Mouse (Mus musculus) heart, embryonic 13.5 days (tissue): ENCODE data around the gene E030030I06Rik. TPM values are rescaled to one million over a fixed set of nuclear protein-coding genes. Genes with fewer than 3 reads are reported as not detected.
"Not testable (repeated sequence)": the region's sequence is repeated elsewhere in the genome, so short reads cannot be mapped to it uniquely, and the experiment has no call there.

ENCODE experiments used
- ATAC-seq: fragments of 200-750 bp; cut with Nextera tagmentation; 2 replicates; pipeline ENCODE4 v1.8.0; 2017; ENCODE audit warnings: moderate TSS enrichment; ENCODE audit not compliant: insufficient number of reproducible peaks, low FRiP score, low TSS enrichment; ENCODE audit errors: extremely low read depth
- H3K27ac ChIP-seq: fragments of 300-500 bp; sonication (generic); replicated peaks from 2 replicates; pipeline ENCODE4 v1.5.1; 2015; ENCODE audit warnings: moderate library complexity, mild to moderate bottlenecking, inconsistent platforms
- H3K27me3 ChIP-seq: fragments of 300-500 bp; sonication (generic); replicated peaks from 2 replicates; pipeline ENCODE4 v1.6.1; 2015; ENCODE audit warnings: mild to moderate bottlenecking, inconsistent platforms
- H3K36me3 ChIP-seq: fragments of 300-500 bp; sonication (generic); 2 replicates; pipeline ENCODE4 v1.6.1; 2015; ENCODE audit warnings: mild to moderate bottlenecking, inconsistent platforms
- H3K4me1 ChIP-seq: fragments of 300-500 bp; sonication (generic); 2 replicates; pipeline ENCODE4 v1.6.1; 2015; ENCODE audit warnings: inconsistent platforms
- H3K4me2 ChIP-seq: fragments of 300-500 bp; sonication (generic); 2 replicates; pipeline ENCODE4 v1.6.1; 2015; ENCODE audit warnings: inconsistent platforms, mild to moderate bottlenecking, moderate library complexity
- H3K4me3 ChIP-seq: fragments of 300-500 bp; sonication (generic); 2 replicates; pipeline ENCODE4 v1.5.1; 2015; ENCODE audit warnings: moderate library complexity, mild to moderate bottlenecking, inconsistent platforms
- H3K9ac ChIP-seq: fragments of 300-500 bp; sonication (generic); 2 replicates; pipeline ENCODE4 v1.6.1; 2015; ENCODE audit warnings: inconsistent platforms, mild to moderate bottlenecking, moderate library complexity
- H3K9me3 ChIP-seq: fragments of 300-500 bp; sonication (generic); 2 replicates; pipeline ENCODE4 v1.6.1; 2016; ENCODE audit warnings: inconsistent platforms
- WGBS: fragments of 180-500 bp; shearing (Covaris S2); methylation state at CpG from one replicate; pipeline ENCODE4 v1.1.7; 2015; ENCODE audit warnings: mixed read lengths; 5-methylcytosine and 5-hydroxymethylcytosine counted together
- polyA plus RNA-seq: library from polyadenylated mRNA; unstranded; fragments of >200 nt; fragmentation: Nextera tagmentation; extraction: Ambion mirVana; gene quantifications from 2 replicates; pipeline ENCODE4 v1.2.1, GENCODE M21; 2015

The E030030I06Rik gene
- polyA plus RNA-seq, 1 experiment from 2014 or later, result 12.3 TPM

GRCm38 (mm10) chr10:22067979-22068378 lies 81.1 kb downstream of the E030030I06Rik start, which contains the start of gene 4930444G20Rik:
TSS of gene 4930444G20Rik (minus strand) at chr10:22068079.
- 86% methylated on average over 7 of the region's 7 CpGs for WGBS
- H3K4me2 ChIP-seq, ATAC-seq, H3K27me3 ChIP-seq, H3K4me1 ChIP-seq, H3K9ac ChIP-seq, H3K27ac ChIP-seq, H3K4me3 ChIP-seq, H3K9me3 ChIP-seq, H3K36me3 ChIP-seq: not testable (repeated sequence)

Other genes starting within 250 kb of the E030030I06Rik start
- not detected in 2 replicates for gene 4930444G20Rik, start 81.2 kb downstream of the E030030I06Rik start, polyA plus RNA-seq
- gene Raet1e, start 9.3 kb upstream of the E030030I06Rik start, polyA plus RNA-seq, result 2.9 and 3.5 TPM in 2 replicates
- gene H60b, start 9.3 kb upstream of the E030030I06Rik start, polyA plus RNA-seq, result 0.25 and 0.50 TPM in 2 replicates
- 7.2 and 9.1 TPM in 2 replicates for gene Raet1d, start 211.3 kb upstream of the E030030I06Rik start, polyA plus RNA-seq